Comparison of ENCODE assay signal across 1 mouse cellular context in the genomic region with DNA sequence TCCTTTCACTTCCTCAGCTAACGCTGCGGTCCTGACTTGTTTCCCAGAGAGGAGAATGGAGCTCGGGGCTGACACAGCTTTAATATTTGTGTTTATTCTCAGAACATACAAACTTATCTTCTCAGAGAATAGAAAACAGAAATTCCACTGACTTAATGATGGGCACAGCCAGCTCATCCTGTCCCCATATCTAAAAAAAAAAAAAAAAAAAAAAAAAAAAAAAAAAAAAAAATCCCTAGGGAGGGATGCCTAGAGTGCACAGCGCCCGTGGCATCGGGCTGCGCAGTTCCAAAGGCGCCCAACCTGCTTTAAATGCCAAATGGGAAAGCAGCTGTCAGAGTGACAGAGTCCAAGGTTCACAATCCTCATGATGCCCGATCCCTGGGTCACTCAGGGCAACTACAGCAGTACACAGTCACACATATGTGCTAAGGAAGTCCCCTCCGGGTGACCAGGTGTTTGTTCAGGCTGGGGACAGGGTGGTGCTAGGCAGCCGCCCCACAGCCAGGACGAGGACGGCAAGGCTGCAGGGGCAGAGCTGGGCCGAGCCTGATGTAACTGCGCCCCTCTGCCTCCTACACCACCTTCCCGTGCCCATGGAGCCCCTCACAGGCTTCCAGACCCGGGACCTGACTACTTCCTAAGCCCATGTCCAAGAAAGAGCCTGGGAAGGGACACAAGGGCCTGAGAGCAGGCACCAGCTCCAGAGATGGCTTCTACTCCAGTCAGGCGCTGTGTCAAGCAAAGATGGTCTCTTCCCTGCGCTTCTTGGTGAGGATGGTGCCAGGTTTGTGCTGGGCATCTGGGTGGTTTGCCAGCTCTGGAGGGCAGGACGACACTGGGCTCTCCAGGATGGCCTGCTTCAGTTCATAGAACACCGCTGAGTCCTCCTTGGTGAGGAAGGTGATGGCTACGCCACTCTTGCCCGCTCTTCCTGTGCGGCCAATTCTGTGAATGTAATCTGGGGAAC.
TF ChIP-seq lines count a peak whose summit lies in the region.

No protein-coding gene starts in this region.

TF ChIP-seq in myocyte, 11 proteins besides CTCF, POLR2A, EP300 and RAD21:
- peak; percentile 67 for TF ChIP-seq POLR2AphosphoS2 (IDR thresholded peaks at IDR 0.05; ENCODE audit: insufficient read length, low read depth)
- TF ChIP-seq MYOD1 (IDR thresholded peaks at IDR 0.05; ENCODE audit: control insufficient read depth in 1 of 3, insufficient read length in 2 of 3, low read depth in 2 of 3) = no peak
- no peak for TF ChIP-seq SRF (IDR thresholded peaks at IDR 0.05; ENCODE audit: control insufficient read depth, insufficient read length, low read depth)
